Mouse (Mus musculus) kidney, embryonic 16.5 days (tissue): ENCODE results near the gene Gm11037. TPM values are rescaled to one million over a fixed set of nuclear protein-coding genes. Genes with fewer than 3 reads are reported as not detected.
"Not testable (repeated sequence)": the region's sequence is repeated elsewhere in the genome, so short reads cannot be mapped to it uniquely, and the experiment has no call there.

ENCODE experiments used
- ATAC-seq: fragments of 200-750 bp; cut with Nextera tagmentation; 2 replicates; pipeline ENCODE4 v1.8.0; 2017; ENCODE audit warnings: moderate TSS enrichment; ENCODE audit not compliant: low FRiP score, low TSS enrichment
- H3K27ac ChIP-seq: fragments of 300-500 bp; sonication (generic); 2 replicates; pipeline ENCODE4 v1.5.1; 2014; ENCODE audit warnings: low read length
- H3K27me3 ChIP-seq: fragments of 300-500 bp; sonication (generic); 2 replicates; pipeline ENCODE4 v1.6.1; 2014; ENCODE audit warnings: low read length, control low read depth, mixed read lengths; ENCODE audit not compliant: insufficient read depth
- H3K36me3 ChIP-seq: fragments of 300-500 bp; sonication (generic); 2 replicates; pipeline ENCODE4 v1.6.1; 2014; ENCODE audit warnings: low read length, control low read depth, mixed read lengths; ENCODE audit not compliant: insufficient read depth
- H3K4me1 ChIP-seq: fragments of 300-500 bp; sonication (generic); 2 replicates; pipeline ENCODE4 v1.6.1; 2014; ENCODE audit warnings: low read length, control low read depth, mixed read lengths; ENCODE audit not compliant: insufficient read depth
- H3K4me2 ChIP-seq: fragments of 300-500 bp; sonication (generic); replicated peaks from 2 replicates; pipeline ENCODE4 v1.6.1; 2014; ENCODE audit warnings: low read depth, low read length
- H3K4me3 ChIP-seq: fragments of 300-500 bp; sonication (generic); 2 replicates; pipeline ENCODE4 v1.5.1; 2014; ENCODE audit warnings: mild to moderate bottlenecking, low read length
- H3K9ac ChIP-seq: fragments of 300-500 bp; sonication (generic); replicated peaks from 2 replicates; pipeline ENCODE4 v1.6.1; 2014; ENCODE audit warnings: low read length
- H3K9me3 ChIP-seq: fragments of 300-500 bp; sonication (generic); 2 replicates; pipeline ENCODE4 v1.6.1; 2016; ENCODE audit warnings: low read length, control low read depth
- WGBS: fragments of 180-500 bp; shearing (Covaris S2); extraction: QIAGEN DNeasy Blood & Tissue Kit; methylation state at CpG from one replicate; pipeline ENCODE4 v1.1.7; 2014; 5-methylcytosine and 5-hydroxymethylcytosine counted together
- polyA plus RNA-seq: library from polyadenylated mRNA; unstranded; fragments of >200 nt; fragmentation: Nextera tagmentation; extraction: Ambion mirVana; gene quantifications from 2 replicates; pipeline ENCODE4 v1.2.1, GENCODE M21; 2015

Gene Gm11037
- polyA plus RNA-seq, 1 experiment from 2014 or later = not detected

- Histone ChIP-seq H3K27ac (peak overlapping the region; percentile 91), H3K36me3 (no peaks in the 10 kb centered on the region), H3K4me3 (no peak overlapping the region), H3K9ac (no peak overlapping the region), H3K4me1 (peaks cover 21% of the 10 kb centered on the region), H3K4me2 (peak overlapping the region; percentile 47; the same call in 1 of the 2 replicates), H3K9me3 (no peaks in the 10 kb centered on the region), H3K27me3 (no peaks in the 10 kb centered on the region)
- 73% methylated on average over 4 of the region's 4 CpGs for whole genome bisulfite sequencing
- no peak for ATAC-seq
These were observed 36.2 kb upstream of the Gm11037 start for GRCm38 (mm10) chr2:131097087-131097486.

GRCm38 (mm10) chr2:131101530-131101929 lies 31.8 kb upstream of the Gm11037 start:
- Histone ChIP-seq H3K4me2 (no peak overlapping the region), H3K4me3 (no peak overlapping the region), H3K4me1 (peaks cover 12% of the 10 kb centered on the region), H3K27ac (no peak overlapping the region), H3K27me3 (no peaks in the 10 kb centered on the region), H3K36me3 (no peaks in the 10 kb centered on the region), H3K9ac (no peak overlapping the region), H3K9me3 (no peaks in the 10 kb centered on the region)
- ATAC-seq = no peak
- WGBS = 53% methylated on average over 3 of the region's 3 CpGs

GRCm38 (mm10) chr2:131104021-131104420 lies 29.3 kb upstream of the Gm11037 start:
- Histone ChIP-seq H3K4me1 (no peaks in the 10 kb centered on the region), H3K4me3 (no peak overlapping the region), H3K4me2 (no peak overlapping the region), H3K27ac (no peak overlapping the region), H3K9me3 (no peaks in the 10 kb centered on the region), H3K9ac (no peak overlapping the region), H3K36me3 (no peaks in the 10 kb centered on the region), H3K27me3 (no peaks in the 10 kb centered on the region)
- 88% methylated on average over 4 of the region's 4 CpGs for WGBS
- ATAC-seq = no peak

- not testable (repeated sequence) for H3K4me1 ChIP-seq, H3K4me3 ChIP-seq, H3K9ac ChIP-seq, H3K27ac ChIP-seq, H3K4me2 ChIP-seq, H3K27me3 ChIP-seq, H3K36me3 ChIP-seq, H3K9me3 ChIP-seq, ATAC-seq
- 63% methylated on average over 4 of the region's 4 CpGs for WGBS
These were observed 28.2 kb upstream of the Gm11037 start for GRCm38 (mm10) chr2:131105061-131105460.

GRCm38 (mm10) chr2:131105989-131106388 lies 27.3 kb upstream of the Gm11037 start:
- Histone ChIP-seq H3K4me2 (no peak overlapping the region), H3K4me1 (no peaks in the 10 kb centered on the region), H3K9ac (no peak overlapping the region), H3K27me3 (no peaks in the 10 kb centered on the region), H3K4me3 (no peak overlapping the region), H3K27ac (no peak overlapping the region), H3K9me3 (no peaks in the 10 kb centered on the region), H3K36me3 (no peaks in the 10 kb centered on the region)
- 89% methylated on average over 5 of the region's 5 CpGs for WGBS
- ATAC-seq = no peak

GRCm38 (mm10) chr2:131118968-131119574 lies 14.2 kb upstream of the Gm11037 start:
- no peak overlapping the region for H3K4me2 ChIP-seq
- no peak overlapping the region for H3K9ac ChIP-seq
- H3K27ac ChIP-seq = no peak overlapping the region
- H3K36me3 ChIP-seq = no peaks in the 10 kb centered on the region
- 62% methylated on average over 1 of the region's 2 CpGs for WGBS
- H3K4me1 ChIP-seq = no peaks in the 10 kb centered on the region
- H3K9me3 ChIP-seq = no peaks in the 10 kb centered on the region
- peak; percentile 91 for ATAC-seq
- H3K4me3 ChIP-seq = no peak overlapping the region
- no peaks in the 10 kb centered on the region for H3K27me3 ChIP-seq

GRCm38 (mm10) chr2:131124166-131124565 lies 9.1 kb upstream of the Gm11037 start:
- H3K27me3 ChIP-seq = no peaks in the 10 kb centered on the region
- H3K36me3 ChIP-seq = no peaks in the 10 kb centered on the region
- 53% methylated on average over 3 of the region's 3 CpGs for WGBS
- H3K9me3 ChIP-seq = no peaks in the 10 kb centered on the region
- peaks cover 27% of the 10 kb centered on the region for H3K4me1 ChIP-seq
- H3K4me3 ChIP-seq = no peak overlapping the region
- peak overlapping the region; percentile 25; the same call in 1 of the 2 replicates for H3K27ac ChIP-seq
- no peak for ATAC-seq
- H3K4me2 ChIP-seq = no peak overlapping the region
- H3K9ac ChIP-seq = no peak overlapping the region

- Histone ChIP-seq H3K27me3 (no peaks in the 10 kb centered on the region), H3K4me3 (no peak overlapping the region), H3K9ac (no peak overlapping the region), H3K27ac (no peak overlapping the region), H3K9me3 (no peaks in the 10 kb centered on the region), H3K4me1 (peaks cover 27% of the 10 kb centered on the region), H3K4me2 (no peak overlapping the region), H3K36me3 (no peaks in the 10 kb centered on the region)
- ATAC-seq = no peak
- 93% methylated on average over 9 of the region's 9 CpGs for WGBS
These were observed 7.9 kb upstream of the Gm11037 start for GRCm38 (mm10) chr2:131125157-131125963.

GRCm38 (mm10) chr2:131125964-131126815 lies 7.1 kb upstream of the Gm11037 start:
- H3K36me3 ChIP-seq = no peaks in the 10 kb centered on the region
- peaks cover 27% of the 10 kb centered on the region for H3K4me1 ChIP-seq
- ATAC-seq = no peak
- WGBS = 49% methylated on average over 9 of the region's 9 CpGs
- H3K27ac ChIP-seq = peak overlapping the region; percentile 48; the same call in 1 of the 2 replicates
- H3K4me3 ChIP-seq = no peak overlapping the region
- H3K27me3 ChIP-seq = no peaks in the 10 kb centered on the region
- H3K9ac ChIP-seq = peak overlapping the region; percentile 73; the same call in 1 of the 2 replicates
- H3K4me2 ChIP-seq = no peak overlapping the region
- H3K9me3 ChIP-seq = no peaks in the 10 kb centered on the region
